Mouse (Mus musculus) frontal cortex, postnatal 25 days (tissue): Measurements from ENCODE around the gene Lce3c.

Experiments
- DNase-seq, 2 experiments: peaks; one replicate each; pipeline ENCODE4 v3.0.0; 2022; ENCODE audit warnings: low spot score in 2 of 2

The Lce3c gene

GRCm38 (mm10) chr3:92944186-92944585 is at the start of gene Lce3c:
TSS of gene Lce3c (plus strand) at chr3:92944486.
- DNase-seq, result no peak

- DNase-seq, result no peak
Measured at GRCm38 (mm10) chr3:92894489-92894888, 49.8 kb upstream of the Lce3c start.

GRCm38 (mm10) chr3:92902992-92903391 is 41.3 kb upstream of the Lce3c start:
- DNase-seq, result peak; percentile 10 to 19

DNA sequence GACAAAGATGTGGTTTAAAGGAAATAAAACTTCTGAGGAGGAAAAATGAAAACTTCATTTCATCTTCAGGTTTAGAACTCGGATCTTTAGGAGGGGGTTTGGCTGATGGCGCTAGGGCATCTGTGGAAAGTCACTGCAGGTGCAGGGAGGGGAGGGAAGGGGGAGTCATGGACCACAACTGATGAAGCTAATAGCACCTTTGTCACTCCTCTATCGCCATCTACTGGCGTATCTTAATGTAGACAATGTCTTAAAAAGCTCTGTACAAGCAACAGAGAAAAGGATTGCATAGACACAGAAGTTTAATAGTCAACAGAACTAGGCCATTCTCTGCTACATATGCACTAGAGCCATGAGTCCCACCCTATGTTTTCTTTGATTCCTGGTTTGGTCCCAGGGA is 40.6 kb upstream of the Lce3c start:
- no peak for DNase-seq

GRCm38 (mm10) chr3:92905182-92905581 is 39.1 kb upstream of the Lce3c start:
- DNase-seq, result no peak

- peak in 1 of 2 experiments; percentile 7 for DNase-seq
Measured at GRCm38 (mm10) chr3:92907571-92907970, 36.7 kb upstream of the Lce3c start.

GRCm38 (mm10) chr3:92920364-92920763 is 23.9 kb upstream of the Lce3c start:
- peak in 1 of 2 experiments; percentile 7 for DNase-seq

DNA sequence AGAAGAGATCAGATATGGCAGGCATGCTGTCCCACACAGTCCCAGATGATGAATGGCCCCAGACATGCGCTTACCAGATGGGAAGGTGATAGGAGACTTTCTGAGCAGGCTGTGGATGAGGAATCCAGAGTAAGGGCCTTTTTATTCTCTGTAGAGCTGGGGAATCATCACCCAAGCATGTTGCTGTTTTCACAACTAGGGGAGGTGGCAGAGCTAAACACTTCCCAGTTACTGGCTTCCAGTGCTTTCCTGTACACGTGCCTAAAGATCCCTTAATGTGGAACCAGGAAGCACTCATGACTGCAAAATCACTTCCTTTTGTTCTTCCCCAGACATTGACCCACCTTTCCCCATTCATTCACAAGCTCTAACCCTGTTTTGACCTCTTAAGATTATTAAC is 18.2 kb upstream of the Lce3c start, which contains the start of gene Lce3a:
Gene Lce3a (minus strand): TSS at position 101 of the 400 bp plus-strand sequence.
- no peak for DNase-seq

DNA sequence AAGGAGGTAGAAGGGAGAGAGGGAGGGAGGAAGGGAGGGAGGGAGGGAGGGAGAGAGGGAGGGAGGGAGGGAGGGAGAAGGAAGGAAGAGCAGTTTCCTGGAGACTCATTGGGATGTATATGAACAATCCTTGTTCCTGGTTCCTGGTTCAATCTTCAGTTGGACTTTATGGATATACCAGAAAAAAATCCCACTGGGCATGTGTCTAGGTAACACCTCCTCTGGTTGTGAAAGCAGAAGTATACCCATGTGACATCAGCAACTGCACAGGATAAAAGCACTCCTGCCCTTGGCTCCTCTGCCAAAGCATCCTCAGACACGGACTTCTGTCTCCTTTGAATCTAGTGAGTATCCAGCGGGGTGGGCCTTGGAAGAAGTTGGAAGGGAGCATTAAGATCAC is 11.6 kb upstream of the Lce3c start, which contains the start of gene Lce3b:
Gene Lce3b (plus strand): TSS at position 301 of the 400 bp plus-strand sequence.
- no peak for DNase-seq

DNA sequence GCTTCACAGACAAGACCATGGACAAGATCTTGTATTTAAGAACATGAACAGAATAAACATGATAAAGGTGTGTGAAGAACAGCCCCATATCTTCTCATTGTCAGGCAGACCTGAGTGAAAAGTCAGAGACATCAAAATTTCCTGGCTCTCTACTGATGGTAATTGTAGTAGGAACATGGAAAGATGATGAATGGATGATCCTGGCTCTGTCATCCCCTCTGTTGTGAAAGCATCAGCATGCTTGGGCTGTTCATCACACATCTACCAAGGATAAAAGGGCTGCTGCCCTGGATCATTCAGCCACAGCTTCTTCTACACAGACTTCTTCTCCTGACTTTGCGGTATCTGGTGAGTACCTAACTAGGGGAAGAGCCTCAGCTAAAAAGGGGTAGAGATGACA is 12.8 kb downstream of the Lce3c start, which contains the start of gene Lce3d:
Gene Lce3d (plus strand): TSS at position 301 of the 400 bp plus-strand sequence.
- DNase-seq, result no peak

- DNase-seq, result no peak
Measured at GRCm38 (mm10) chr3:92966761-92967160, 22.5 kb downstream of the Lce3c start, which contains the start of gene Lce3e. TSS of gene Lce3e (plus strand) at chr3:92967061.

DNA sequence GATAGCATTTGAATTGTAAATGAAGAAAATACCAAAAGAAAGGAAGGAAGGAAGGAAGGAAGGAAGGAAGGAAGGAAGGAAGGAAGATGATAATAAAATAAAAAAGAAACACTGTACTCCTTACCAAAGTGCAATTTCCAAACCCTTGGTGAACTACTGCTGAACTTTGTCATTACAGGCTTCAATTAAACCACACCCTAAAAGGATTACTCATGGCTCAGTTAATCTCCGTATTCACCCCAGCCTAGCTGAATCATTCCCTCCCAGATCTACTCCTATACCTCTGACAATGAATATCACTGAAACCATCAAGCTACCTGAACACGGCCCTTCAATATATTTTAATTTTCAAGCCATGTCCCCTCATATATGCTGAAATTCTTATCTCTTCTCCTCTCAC is 34.2 kb downstream of the Lce3c start:
- no peak for DNase-seq

DNA sequence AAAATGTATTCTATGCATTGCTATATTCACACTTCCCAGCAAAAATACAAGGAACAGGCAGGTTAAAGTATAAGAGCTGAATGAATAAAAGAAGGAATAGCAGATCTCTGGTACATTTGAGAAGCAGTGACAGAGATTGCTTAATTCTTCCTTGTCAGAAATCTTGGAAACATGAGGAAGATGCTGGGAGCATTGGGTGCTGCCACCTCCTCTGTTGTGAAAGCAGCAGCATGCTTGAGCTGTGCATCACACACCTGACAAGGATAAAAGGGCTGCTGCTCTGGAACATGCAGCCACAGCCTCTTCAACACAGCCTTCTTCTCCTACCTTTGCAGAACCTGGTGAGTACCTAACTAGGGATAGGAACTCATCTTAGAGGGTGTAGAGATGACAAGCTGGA is 47.6 kb downstream of the Lce3c start, which contains the start of gene Lce3f:
Gene Lce3f (plus strand): TSS at position 301 of the 400 bp plus-strand sequence.
- DNase-seq, result no peak
